Mouse (Mus musculus) gastrocnemius, adult 8-10 months (tissue): ENCODE measurements around the gene Gm39115. TPM values are rescaled to one million over a fixed set of nuclear protein-coding genes. Genes with fewer than 3 reads are reported as not detected.
"Not testable (repeated sequence)": the region's sequence is repeated elsewhere in the genome, so short reads cannot be mapped to it uniquely, and the experiment has no call there.

Source experiments
- DNase-seq, 2 experiments: peaks; one replicate each; pipeline ENCODE4 v3.0.0; 2022; ENCODE audit warnings: low spot score in 2 of 2
- total RNA-seq, 4 experiments: library from RNA; stranded (reverse); gene quantifications; 2 replicates each; pipeline ENCODE4 v1.2.4; 2022

The Gm39115 gene
- total RNA-seq, result not detected

GRCm38 (mm10) chr7:142135934-142136333, at the start of gene Gm39115:
Gene Gm39115, minus strand, starts transcription at chr7:142136034.
- DNase-seq, result not testable (repeated sequence)

GRCm38 (mm10) chr7:142181021-142181420, 45.2 kb upstream of the Gm39115 start:
- DNase-seq, result no peak

- DNase-seq, result no peak
Measured at GRCm38 (mm10) chr7:142178685-142179084, 42.9 kb upstream of the Gm39115 start.

GRCm38 (mm10) chr7:142175905-142176304, 40.1 kb upstream of the Gm39115 start, which contains the start of gene Krtap5-2:
Gene Krtap5-2, minus strand, starts transcription at chr7:142176005.
- DNase-seq, result not testable (repeated sequence)

GRCm38 (mm10) chr7:142169836-142170235, 34.0 kb upstream of the Gm39115 start:
- DNase-seq, result no peak

- not testable (repeated sequence) for DNase-seq
Measured at GRCm38 (mm10) chr7:142165639-142166038, 29.8 kb upstream of the Gm39115 start, which contains the start of gene Gm4553. Gene Gm4553, minus strand, starts transcription at chr7:142165739.

GRCm38 (mm10) chr7:142159366-142159765, 23.5 kb upstream of the Gm39115 start:
- DNase-seq, result no peak

GRCm38 (mm10) chr7:142157013-142157412, 21.2 kb upstream of the Gm39115 start, which contains the start of gene Gm29735:
Gene Gm29735, minus strand, starts transcription at chr7:142157113.
- not testable (repeated sequence) for DNase-seq

GRCm38 (mm10) chr7:142155308-142155707, 19.5 kb upstream of the Gm39115 start:
- DNase-seq, result no peak

GRCm38 (mm10) chr7:142152191-142152590, 16.4 kb upstream of the Gm39115 start:
- no peak for DNase-seq

- no peak for DNase-seq
Measured at GRCm38 (mm10) chr7:142148633-142149032, 12.8 kb upstream of the Gm39115 start.

- no peak for DNase-seq
Measured at GRCm38 (mm10) chr7:142146033-142146432, 10.2 kb upstream of the Gm39115 start.

GRCm38 (mm10) chr7:142145413-142145940, 9.6 kb upstream of the Gm39115 start:
- no peak for DNase-seq

GRCm38 (mm10) chr7:142144507-142144906, 8.7 kb upstream of the Gm39115 start, which contains the start of gene Gm45337:
Gene Gm45337, minus strand, starts transcription at chr7:142144607.
- DNase-seq, result no peak

- DNase-seq, result not testable (repeated sequence)
Measured at GRCm38 (mm10) chr7:142143506-142144010, 7.7 kb upstream of the Gm39115 start.

GRCm38 (mm10) chr7:142140696-142141095, 4.9 kb upstream of the Gm39115 start:
- DNase-seq, result no peak

- no peak for DNase-seq
Measured at GRCm38 (mm10) chr7:142134206-142134995, 1.4 kb downstream of the Gm39115 start.

- DNase-seq, result no peak
Measured at GRCm38 (mm10) chr7:142128843-142129242, 7.0 kb downstream of the Gm39115 start.

- not testable (repeated sequence) for DNase-seq
Measured at GRCm38 (mm10) chr7:142120629-142121028, 15.2 kb downstream of the Gm39115 start, which contains the start of gene Gm45618. Gene Gm45618, minus strand, starts transcription at chr7:142120729.

GRCm38 (mm10) chr7:142119632-142120031, 16.2 kb downstream of the Gm39115 start:
- DNase-seq, result no peak

GRCm38 (mm10) chr7:142104747-142105146, 31.1 kb downstream of the Gm39115 start:
- no peak for DNase-seq

GRCm38 (mm10) chr7:142097776-142098175, 38.1 kb downstream of the Gm39115 start:
- peak; percentile 51 to 75 for DNase-seq
